Mouse (Mus musculus) midbrain, embryonic 15.5 days (tissue): ENCODE measurements around the gene Fbxo27. TPM values are rescaled to one million over a fixed set of nuclear protein-coding genes. Genes with fewer than 3 reads are reported as not detected.
"Not testable (repeated sequence)": the region's sequence is repeated elsewhere in the genome, so short reads cannot be mapped to it uniquely, and the experiment has no call there.

Source experiments
- ATAC-seq: fragments of 200-750 bp; cut with Nextera tagmentation; replicated peaks from 2 replicates; pipeline ENCODE4 v1.8.0; 2017; ENCODE audit warnings: moderate TSS enrichment
- H3K27ac ChIP-seq: fragments of 300-500 bp; sonication (generic); 2 replicates; pipeline ENCODE4 v1.5.1; 2015; ENCODE audit warnings: mild to moderate bottlenecking, inconsistent platforms
- H3K27me3 ChIP-seq: fragments of 300-500 bp; sonication (generic); replicated peaks from 2 replicates; pipeline ENCODE4 v1.6.1; 2015; ENCODE audit warnings: inconsistent platforms
- H3K36me3 ChIP-seq: fragments of 300-500 bp; sonication (generic); replicated peaks from 2 replicates; pipeline ENCODE4 v1.6.1; 2015; ENCODE audit warnings: inconsistent platforms
- H3K4me1 ChIP-seq: fragments of 300-500 bp; sonication (generic); 2 replicates; pipeline ENCODE4 v1.6.1; 2015; ENCODE audit warnings: inconsistent platforms
- H3K4me2 ChIP-seq: fragments of 300-500 bp; sonication (generic); 2 replicates; pipeline ENCODE4 v1.6.1; 2015; ENCODE audit warnings: inconsistent platforms, mild to moderate bottlenecking, moderate library complexity
- H3K4me3 ChIP-seq: fragments of 300-500 bp; sonication (generic); 2 replicates; pipeline ENCODE4 v1.5.1; 2015; ENCODE audit warnings: mild to moderate bottlenecking, inconsistent platforms
- H3K9ac ChIP-seq: fragments of 300-500 bp; sonication (generic); 2 replicates; pipeline ENCODE4 v1.6.1; 2015; ENCODE audit warnings: mild to moderate bottlenecking, inconsistent platforms
- H3K9me3 ChIP-seq: fragments of 300-500 bp; sonication (generic); 2 replicates; pipeline ENCODE4 v1.6.1; 2016; ENCODE audit warnings: inconsistent platforms
- WGBS: fragments of 180-500 bp; shearing (Covaris S2); methylation state at CpG from one replicate; pipeline ENCODE4 v1.1.7; 2015; ENCODE audit warnings: mixed read lengths; 5-methylcytosine and 5-hydroxymethylcytosine counted together
- polyA plus RNA-seq: library from polyadenylated mRNA; unstranded; fragments of >200 nt; fragmentation: Nextera tagmentation; extraction: Ambion mirVana; gene quantifications from 2 replicates; pipeline ENCODE4 v1.2.1, GENCODE M21; 2015

The Fbxo27 gene
- 10.2 and 12.1 TPM in 2 replicates for polyA plus RNA-seq

GRCm38 (mm10) chr7:28692545-28693320 is at the start of gene Fbxo27:
Gene Fbxo27, plus strand, starts transcription at chr7:28692849.
- H3K4me2 ChIP-seq: peak within 1 kb of the TSS; percentile 67
- peak within 1 kb of the TSS; percentile 48 for H3K9ac ChIP-seq
- WGBS: 18% methylated on average over 30 of the region's 30 CpGs
- peak within 1 kb of the TSS; percentile 43; the same call in 1 of the 2 replicates for H3K27ac ChIP-seq
- peaks cover 11% of the 10 kb centered on the region for H3K4me1 ChIP-seq
- no peaks in the 10 kb centered on the region for H3K36me3 ChIP-seq
- peak within 1 kb of the TSS; percentile 51 for H3K4me3 ChIP-seq
- ATAC-seq: peak; percentile 77
- peaks cover 3% of the 10 kb centered on the region; the same call in 1 of the 2 replicates for H3K27me3 ChIP-seq
- no peaks in the 10 kb centered on the region for H3K9me3 ChIP-seq

GRCm38 (mm10) chr7:28645366-28645765 is 47.3 kb upstream of the Fbxo27 start:
- Histone ChIP-seq H3K4me3 (no peak overlapping the region), H3K4me2 (no peak overlapping the region), H3K9ac (no peak overlapping the region), H3K36me3 (no peaks in the 10 kb centered on the region), H3K9me3 (no peaks in the 10 kb centered on the region), H3K27ac (no peak overlapping the region), H3K27me3 (no peaks in the 10 kb centered on the region), H3K4me1 (no peaks in the 10 kb centered on the region)
- no peak for ATAC-seq
- WGBS: 28% methylated on average over 6 of the region's 6 CpGs

DNA sequence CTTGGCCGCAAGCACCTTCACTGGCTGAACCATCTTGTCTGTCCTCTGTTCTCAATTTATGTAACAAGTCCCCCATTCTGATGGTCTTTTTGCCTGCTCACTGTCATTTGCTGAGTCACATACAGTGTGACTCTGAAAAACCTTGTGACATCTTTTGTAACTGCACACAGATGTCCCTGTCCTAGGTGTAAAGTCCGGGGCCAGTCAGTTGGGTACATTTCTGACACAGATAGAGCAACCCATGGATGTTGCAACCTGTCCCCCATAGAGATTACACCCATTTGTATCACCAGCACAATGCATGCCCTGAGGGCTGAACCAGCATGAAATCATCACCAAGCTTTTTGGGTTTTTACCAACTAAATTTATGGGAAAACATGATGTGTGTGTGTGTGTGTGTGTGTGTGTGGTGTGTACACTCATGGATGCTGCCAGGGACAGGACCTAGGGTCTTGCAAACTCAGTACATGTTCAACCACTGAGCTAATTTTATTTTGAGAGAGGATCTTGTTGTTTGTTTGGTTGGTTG is 46.6 kb upstream of the Fbxo27 start:
- Histone ChIP-seq H3K4me2 (no peak overlapping the region), H3K9me3 (no peaks in the 10 kb centered on the region), H3K27ac (no peak overlapping the region), H3K36me3 (no peaks in the 10 kb centered on the region), H3K4me3 (no peak overlapping the region), H3K4me1 (no peaks in the 10 kb centered on the region), H3K27me3 (no peaks in the 10 kb centered on the region), H3K9ac (no peak overlapping the region)
- no peak for ATAC-seq
- WGBS: 85% methylated on average over 2 of the region's 2 CpGs

- no peaks in the 10 kb centered on the region for H3K36me3 ChIP-seq
- no peak overlapping the region for H3K27ac ChIP-seq
- no peaks in the 10 kb centered on the region for H3K4me1 ChIP-seq
- no peaks in the 10 kb centered on the region for H3K9me3 ChIP-seq
- 55% methylated on average over 7 of the region's 7 CpGs for WGBS
- no peak overlapping the region for H3K4me3 ChIP-seq
- no peak overlapping the region for H3K4me2 ChIP-seq
- H3K27me3 ChIP-seq: no peaks in the 10 kb centered on the region
- H3K9ac ChIP-seq: no peak overlapping the region
- no peak for ATAC-seq
Measured at GRCm38 (mm10) chr7:28647016-28647415, 45.6 kb upstream of the Fbxo27 start.

DNA sequence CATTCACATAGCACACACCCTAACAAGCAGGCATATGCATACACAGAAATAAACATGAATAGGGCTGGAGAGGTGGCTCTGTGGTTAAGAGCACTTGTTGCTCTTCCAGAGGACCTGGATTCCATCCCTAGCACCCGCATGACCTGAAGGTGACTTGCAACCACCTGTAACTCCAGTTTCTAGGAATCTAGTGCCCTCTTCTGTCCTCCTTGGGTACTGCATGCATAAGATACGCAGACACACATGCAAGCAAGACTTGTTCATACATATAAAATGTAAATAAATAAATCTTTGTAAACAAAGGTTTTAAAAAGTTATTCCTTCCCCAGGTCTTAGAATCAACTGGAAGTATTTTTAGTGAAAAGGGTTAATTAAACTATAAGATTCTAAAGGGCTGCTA is 41.5 kb upstream of the Fbxo27 start:
- Histone ChIP-seq H3K4me1 (no peaks in the 10 kb centered on the region), H3K9ac (no peak overlapping the region), H3K27me3 (no peaks in the 10 kb centered on the region), H3K4me3 (no peak overlapping the region), H3K36me3 (no peaks in the 10 kb centered on the region), H3K9me3 (no peaks in the 10 kb centered on the region), H3K27ac (no peak overlapping the region), H3K4me2 (no peak overlapping the region)
- WGBS: 90% methylated on average over 2 of the region's 2 CpGs
- no peak for ATAC-seq

- 64% methylated on average over 4 of the region's 4 CpGs for WGBS
- Histone ChIP-seq H3K27ac (no peak overlapping the region), H3K9me3 (no peaks in the 10 kb centered on the region), H3K4me2 (no peak overlapping the region), H3K27me3 (no peaks in the 10 kb centered on the region), H3K9ac (no peak overlapping the region), H3K36me3 (no peaks in the 10 kb centered on the region), H3K4me1 (no peaks in the 10 kb centered on the region), H3K4me3 (no peak overlapping the region)
- no peak for ATAC-seq
Measured at GRCm38 (mm10) chr7:28656430-28656829, 36.2 kb upstream of the Fbxo27 start.

DNA sequence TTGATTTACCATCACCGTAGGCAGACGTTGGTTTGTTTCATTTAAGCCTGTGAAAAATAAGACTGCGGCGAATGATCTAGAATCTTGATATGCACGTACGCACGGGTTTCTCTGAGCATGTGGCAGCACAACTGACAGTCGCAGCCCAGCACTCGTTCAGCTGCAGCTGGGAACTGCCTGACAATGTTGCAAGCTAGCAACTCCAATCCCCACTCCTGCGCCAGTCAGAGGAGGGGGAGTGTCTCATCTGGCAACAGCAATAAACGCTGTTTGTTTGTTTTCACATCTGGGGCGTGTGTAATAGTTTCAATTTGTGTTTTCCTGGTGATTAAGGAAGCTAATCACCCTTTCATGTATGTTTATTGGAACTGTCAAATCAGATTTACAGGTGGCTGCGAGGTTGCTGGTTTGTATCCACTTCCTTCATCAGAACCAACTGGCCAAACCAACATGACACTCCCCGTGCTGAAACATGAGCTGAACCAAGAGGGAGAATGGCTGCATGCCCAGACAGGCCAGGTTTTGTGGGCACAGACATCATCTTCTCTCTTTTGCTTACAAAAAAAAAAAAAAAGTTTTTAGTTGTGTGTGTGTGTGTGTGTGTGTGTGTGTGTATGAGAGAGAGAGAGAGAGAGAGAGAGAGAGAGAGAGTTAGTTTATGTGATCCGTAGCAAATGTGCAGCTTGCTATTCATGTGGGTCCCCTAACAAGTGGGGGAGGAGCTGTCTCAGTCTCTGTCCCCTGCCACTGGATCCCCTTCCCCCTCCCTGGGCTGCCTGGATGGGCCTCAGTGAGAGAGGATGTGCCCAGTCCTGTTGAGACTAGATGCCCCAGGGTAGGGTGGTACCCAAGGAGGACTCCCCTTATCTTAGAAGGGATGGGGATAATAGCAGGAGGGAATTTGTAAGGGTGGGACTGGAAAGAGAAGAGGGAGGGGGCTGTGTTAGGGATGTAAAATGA is 26.7 kb upstream of the Fbxo27 start:
- no peak overlapping the region for H3K9ac ChIP-seq
- no peaks in the 10 kb centered on the region for H3K27me3 ChIP-seq
- no peak overlapping the region for H3K4me3 ChIP-seq
- H3K27ac ChIP-seq: no peak overlapping the region
- H3K4me2 ChIP-seq: peak overlapping the region; percentile 3; the same call in 1 of the 2 replicates
- 0 out of 2 replicates have a peak, but pooled peaks cover 3% of the 10 kb centered on the region for H3K4me1 ChIP-seq
- H3K9me3 ChIP-seq: no peaks in the 10 kb centered on the region
- ATAC-seq: no peak
- WGBS: 39% methylated on average over 15 of the region's 15 CpGs
- H3K36me3 ChIP-seq: no peaks in the 10 kb centered on the region

- no peak overlapping the region for H3K4me3 ChIP-seq
- ATAC-seq: no peak
- no peaks in the 10 kb centered on the region for H3K4me1 ChIP-seq
- 68% methylated on average over 4 of the region's 4 CpGs for WGBS
- no peaks in the 10 kb centered on the region for H3K27me3 ChIP-seq
- no peak overlapping the region for H3K27ac ChIP-seq
- no peak overlapping the region for H3K9ac ChIP-seq
- H3K4me2 ChIP-seq: no peak overlapping the region
- H3K36me3 ChIP-seq: no peaks in the 10 kb centered on the region
- no peaks in the 10 kb centered on the region for H3K9me3 ChIP-seq
Measured at GRCm38 (mm10) chr7:28671172-28671571, 21.5 kb upstream of the Fbxo27 start.

DNA sequence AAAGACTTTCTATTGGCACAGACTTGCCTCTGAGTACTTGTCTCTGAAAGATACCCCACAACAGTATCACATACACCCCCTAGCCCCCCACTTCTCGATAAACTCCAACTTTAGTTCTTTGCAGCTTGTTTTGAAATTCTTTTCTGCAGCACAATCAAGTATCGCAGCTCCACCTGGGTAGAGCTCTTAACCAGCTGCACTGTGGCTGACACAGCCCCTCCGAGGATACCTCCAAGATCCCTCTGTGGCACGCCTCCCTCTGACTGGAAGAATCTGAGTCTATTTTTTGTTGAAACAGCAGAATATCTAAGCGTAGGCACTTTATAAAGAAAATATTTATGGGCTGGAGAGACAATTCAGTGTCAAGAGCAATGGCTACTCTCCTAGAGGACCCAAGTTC is 20.4 kb upstream of the Fbxo27 start:
- Histone ChIP-seq H3K27ac (no peak overlapping the region), H3K4me1 (no peaks in the 10 kb centered on the region), H3K4me2 (no peak overlapping the region), H3K9ac (no peak overlapping the region), H3K27me3 (no peaks in the 10 kb centered on the region), H3K4me3 (no peak overlapping the region), H3K36me3 (no peaks in the 10 kb centered on the region), H3K9me3 (no peaks in the 10 kb centered on the region)
- 88% methylated on average over 5 of the region's 5 CpGs for WGBS
- ATAC-seq: no peak

DNA sequence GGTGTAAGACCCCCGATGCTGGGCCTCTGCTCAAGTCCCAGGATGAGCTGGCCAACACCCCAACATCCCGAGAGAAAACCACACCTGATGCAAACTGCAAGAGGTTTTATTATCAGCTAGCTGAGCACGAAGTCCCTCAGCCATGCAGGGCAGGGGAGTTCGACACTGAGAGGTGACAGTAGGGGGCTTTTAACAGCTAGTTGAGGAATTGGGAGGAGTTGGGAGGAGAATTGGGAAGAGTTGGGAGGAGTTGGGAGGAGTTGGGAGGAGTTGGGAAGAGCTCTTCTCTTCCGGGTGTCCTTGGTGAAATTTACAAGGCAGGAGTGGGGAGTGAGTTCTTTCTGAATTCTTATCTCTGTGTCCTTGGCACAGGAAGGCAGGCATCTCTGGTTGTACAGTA is 19.9 kb upstream of the Fbxo27 start:
- H3K36me3 ChIP-seq, H3K4me1 ChIP-seq: not testable (repeated sequence)
- WGBS: 75% methylated on average over 5 of the region's 5 CpGs

DNA sequence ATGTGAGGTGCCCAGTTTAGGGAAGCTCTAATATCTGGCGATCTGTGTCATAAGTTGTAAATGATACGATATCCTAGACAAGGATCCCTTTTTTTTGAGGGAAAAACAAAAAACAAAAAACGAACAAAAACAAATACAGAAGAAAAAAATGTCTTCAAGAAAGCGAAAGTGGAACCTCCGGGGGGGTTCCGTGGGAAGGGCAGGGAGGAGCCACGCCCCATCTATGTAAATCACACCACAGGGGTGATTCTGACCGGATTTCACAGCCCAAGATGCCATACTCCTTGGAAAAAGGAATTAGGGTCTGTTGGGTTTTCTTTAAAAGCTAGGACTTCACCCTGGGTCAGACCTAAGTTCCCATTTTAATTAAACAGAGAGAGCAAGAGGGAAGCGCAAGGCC is 17.7 kb upstream of the Fbxo27 start:
- 79% methylated on average over 9 of the region's 9 CpGs for WGBS
- no peak overlapping the region for H3K9ac ChIP-seq
- no peaks in the 10 kb centered on the region for H3K9me3 ChIP-seq
- H3K27me3 ChIP-seq: no peaks in the 10 kb centered on the region
- H3K4me3 ChIP-seq: no peak overlapping the region
- no peaks in the 10 kb centered on the region for H3K4me1 ChIP-seq
- ATAC-seq: no peak
- H3K4me2 ChIP-seq: no peak overlapping the region
- no peaks in the 10 kb centered on the region for H3K36me3 ChIP-seq
- H3K27ac ChIP-seq: no peak overlapping the region

More for the DNA sequence above, 19.9 kb upstream of the Fbxo27 start:
- not testable (repeated sequence) for H3K4me2 ChIP-seq, ATAC-seq, H3K27me3 ChIP-seq, H3K9me3 ChIP-seq, H3K9ac ChIP-seq, H3K27ac ChIP-seq, H3K4me3 ChIP-seq

DNA sequence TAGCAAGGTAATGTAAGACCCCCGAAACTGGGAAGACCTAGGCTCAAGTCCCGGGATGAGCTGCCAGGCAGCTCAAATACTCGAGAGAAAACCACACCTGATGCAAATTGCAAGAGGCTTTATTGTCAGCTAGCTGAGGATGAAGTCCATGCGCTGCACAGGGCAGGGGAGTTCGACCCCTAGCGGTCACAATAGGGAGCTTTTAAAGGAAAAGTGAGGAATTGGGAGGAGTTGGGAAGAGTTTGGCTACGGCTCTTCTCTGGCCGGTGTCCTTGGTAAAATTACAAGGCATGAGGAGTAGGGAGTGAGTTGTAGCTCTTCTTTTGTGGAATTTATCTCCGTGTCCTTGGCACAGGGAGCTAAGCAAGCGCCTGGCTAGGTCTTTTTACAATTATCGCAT is 16.9 kb upstream of the Fbxo27 start:
- H3K9me3 ChIP-seq: no peaks in the 10 kb centered on the region
- no peak for ATAC-seq
- H3K36me3 ChIP-seq: no peaks in the 10 kb centered on the region
- no peak overlapping the region for H3K9ac ChIP-seq
- WGBS: 44% methylated on average over 11 of the region's 11 CpGs
- H3K4me2 ChIP-seq: no peak overlapping the region
- no peaks in the 10 kb centered on the region for H3K4me1 ChIP-seq
- no peaks in the 10 kb centered on the region for H3K27me3 ChIP-seq
- H3K27ac ChIP-seq: no peak overlapping the region
- no peak overlapping the region for H3K4me3 ChIP-seq
